Mouse (Mus musculus) thymus, postnatal 25 days (tissue): ENCODE results near the gene Gm11756.
"Not testable (repeated sequence)": the region's sequence is repeated elsewhere in the genome, so short reads cannot be mapped to it uniquely, and the experiment has no call there.

ENCODE experiments used
- DNase-seq: peaks from one replicate; pipeline ENCODE4 v3.0.0; 2022

Gm11756 gene

DNA sequence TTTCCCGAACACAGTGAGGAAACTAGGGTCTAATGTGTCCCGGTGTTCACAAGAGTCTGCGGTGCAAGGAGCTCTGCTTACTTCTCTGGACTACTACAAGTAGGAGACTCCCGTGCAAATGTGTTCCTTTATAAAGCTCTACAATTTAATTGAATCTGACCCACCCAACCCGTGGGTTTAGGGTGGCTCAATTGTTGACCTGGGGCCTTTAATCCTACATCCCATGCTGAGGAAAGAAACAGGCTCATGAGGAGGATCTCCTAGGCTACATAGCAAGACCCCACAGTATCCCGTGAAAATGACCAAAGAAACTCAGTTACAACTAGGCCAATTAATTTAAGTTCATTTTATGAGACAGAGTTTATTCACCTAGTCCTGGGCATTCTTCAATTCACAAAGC lies at the start of gene Gm11756:
Gene Gm11756 (minus strand): TSS at position 101 of the 400 bp plus-strand sequence.
- not testable (repeated sequence) for DNase-seq

DNA sequence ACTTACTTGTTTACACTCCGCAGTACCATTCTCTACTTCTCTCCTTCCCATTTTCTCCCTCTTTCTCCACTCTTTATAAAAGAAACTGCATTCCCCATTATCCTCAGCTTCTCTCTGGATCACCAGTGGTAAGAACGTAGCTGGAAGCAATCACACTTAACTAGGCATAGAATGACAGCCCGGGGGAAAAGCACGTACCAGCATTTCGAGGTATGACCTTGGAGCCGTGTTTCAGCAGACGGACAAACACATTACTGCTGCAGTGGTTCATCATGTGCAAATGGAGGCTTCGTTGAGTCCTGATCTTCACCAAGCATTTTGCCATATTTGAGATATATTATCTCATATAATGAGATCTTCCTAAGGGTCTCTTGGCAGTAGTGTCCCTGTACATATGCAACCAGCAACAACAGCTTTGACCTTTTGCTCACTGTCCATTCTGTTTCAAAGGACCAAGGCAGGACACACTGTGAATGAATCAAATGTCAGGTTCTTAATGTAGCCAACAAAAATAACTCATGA lies 29.9 kb upstream of the Gm11756 start, which contains the start of gene 2310002L09Rik:
Gene 2310002L09Rik (minus strand): TSS at position 472 of the 522 bp plus-strand sequence.
- no peak for DNase-seq

GRCm38 (mm10) chr4:73905853-73906252 lies 14.7 kb downstream of the Gm11756 start, which contains the start of gene Gm13871:
Gene Gm13871, minus strand, starts transcription at chr4:73905953.
- DNase-seq = not testable (repeated sequence)

DNA sequence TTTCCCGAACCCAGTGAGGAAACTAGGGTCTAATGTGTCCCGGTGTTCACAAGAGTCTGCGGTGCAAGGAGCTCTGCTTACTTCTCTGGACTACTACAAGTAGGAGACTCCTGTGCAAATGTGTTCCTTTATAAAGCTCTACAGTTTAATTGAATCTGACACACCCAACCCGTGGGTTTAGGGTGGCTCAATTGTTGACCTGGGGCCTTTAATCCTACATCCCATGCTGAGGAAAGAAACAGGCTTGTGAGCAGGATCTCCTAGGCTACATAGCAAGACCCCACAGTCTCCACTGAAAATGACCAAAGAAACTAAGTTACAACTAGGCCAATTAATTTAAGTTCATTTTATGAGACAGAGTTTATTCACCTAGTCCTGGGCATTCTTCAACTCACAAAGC lies 29.5 kb downstream of the Gm11756 start, which contains the start of gene Gm11757:
Gene Gm11757 (minus strand): TSS at position 101 of the 400 bp plus-strand sequence.
- not testable (repeated sequence) for DNase-seq

DNA sequence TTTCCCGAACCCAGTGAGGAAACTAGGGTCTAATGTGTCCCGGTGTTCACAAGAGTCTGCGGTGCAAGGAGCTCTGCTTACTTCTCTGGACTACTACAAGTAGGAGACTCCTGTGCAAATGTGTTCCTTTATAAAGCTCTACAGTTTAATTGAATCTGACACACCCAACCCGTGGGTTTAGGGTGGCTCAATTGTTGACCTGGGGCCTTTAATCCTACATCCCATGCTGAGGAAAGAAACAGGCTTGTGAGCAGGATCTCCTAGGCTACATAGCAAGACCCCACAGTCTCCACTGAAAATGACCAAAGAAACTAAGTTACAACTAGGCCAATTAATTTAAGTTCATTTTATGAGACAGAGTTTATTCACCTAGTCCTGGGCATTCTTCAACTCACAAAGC lies 44.4 kb downstream of the Gm11756 start, which contains the start of gene Gm11758:
Gene Gm11758 (minus strand): TSS at position 101 of the 400 bp plus-strand sequence.
- not testable (repeated sequence) for DNase-seq
